Mouse (Mus musculus) hindbrain, embryonic 10.5 days (tissue): Measurements from ENCODE around the gene Zfp64. TPM values are rescaled to one million over a fixed set of nuclear protein-coding genes. Genes with fewer than 3 reads are reported as not detected.
"Not testable (repeated sequence)": the region's sequence is repeated elsewhere in the genome, so short reads cannot be mapped to it uniquely, and the experiment has no call there.

Source experiments
- DNase-seq: peaks from one replicate; pipeline ENCODE4 v3.0.0-alpha.2; 2017; ENCODE audit warnings: low spot score
- H3K27ac ChIP-seq: fragments of 300-500 bp; sonication (generic); 2 replicates; pipeline ENCODE4 v1.5.1; 2016; ENCODE audit warnings: mild to moderate bottlenecking, moderate library complexity
- H3K27me3 ChIP-seq: fragments of 300-500 bp; sonication (generic); 2 replicates; pipeline ENCODE4 v1.6.1; 2016; ENCODE audit warnings: mild to moderate bottlenecking; ENCODE audit not compliant: poor library complexity, insufficient read depth, severe bottlenecking
- H3K36me3 ChIP-seq: fragments of 300-500 bp; sonication (generic); 2 replicates; pipeline ENCODE4 v1.6.1; 2016; ENCODE audit warnings: mild to moderate bottlenecking, moderate library complexity
- H3K4me1 ChIP-seq: fragments of 300-500 bp; sonication (generic); replicated peaks from 2 replicates; pipeline ENCODE4 v1.6.1; 2016; ENCODE audit warnings: mild to moderate bottlenecking
- H3K4me3 ChIP-seq: fragments of 300-500 bp; sonication (generic); 2 replicates; pipeline ENCODE4 v1.5.1; 2016; ENCODE audit warnings: mild to moderate bottlenecking, moderate library complexity
- H3K9me3 ChIP-seq: fragments of 300-500 bp; sonication (generic); 2 replicates; pipeline ENCODE4 v1.6.1; 2016; ENCODE audit warnings: mild to moderate bottlenecking, moderate library complexity
- WGBS: fragments of 180-500 bp; shearing (Covaris S2); methylation state at CpG from one replicate; pipeline ENCODE4 v1.1.7; 2016; 5-methylcytosine and 5-hydroxymethylcytosine counted together
- polyA plus RNA-seq: library from polyadenylated mRNA; unstranded; fragments of >200 nt; fragmentation: Nextera tagmentation; extraction: Ambion mirVana; gene quantifications from 2 replicates; pipeline ENCODE4 v1.2.1, GENCODE M21; 2016

The Zfp64 gene
- polyA plus RNA-seq, 1 experiment from 2014 or later, result 39.9 TPM

DNA sequence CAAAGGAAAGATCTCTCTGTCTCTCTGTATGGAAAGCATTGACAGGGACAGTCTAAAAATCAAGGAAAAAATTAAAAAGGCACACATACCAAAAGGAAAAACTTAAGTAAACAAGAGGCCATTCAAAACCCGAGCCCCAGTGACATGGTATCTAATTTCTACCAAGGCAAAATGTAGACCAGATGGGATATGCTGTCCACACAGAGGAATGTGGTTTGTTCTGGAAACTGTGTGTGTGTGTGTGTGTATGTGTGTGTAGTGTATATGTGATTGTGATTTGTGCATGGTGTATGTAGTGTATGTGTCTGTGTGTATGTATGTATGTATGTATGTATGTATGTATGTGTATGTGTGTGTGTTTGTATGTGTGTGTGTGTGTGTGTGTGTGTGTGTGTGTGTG is 100.6 kb downstream of the Zfp64 start:
- Histone ChIP-seq H3K27me3 (peaks cover 58% of the 10 kb centered on the region), H3K4me3 (no peak overlapping the region), H3K36me3 (no peaks in the 10 kb centered on the region), H3K4me1 (peaks cover 4% of the 10 kb centered on the region), H3K9me3 (no peaks in the 10 kb centered on the region), H3K27ac (no peak overlapping the region)
- DNase-seq, result no peak
- 58% methylated on average over 1 of the region's 1 CpGs for WGBS

DNA sequence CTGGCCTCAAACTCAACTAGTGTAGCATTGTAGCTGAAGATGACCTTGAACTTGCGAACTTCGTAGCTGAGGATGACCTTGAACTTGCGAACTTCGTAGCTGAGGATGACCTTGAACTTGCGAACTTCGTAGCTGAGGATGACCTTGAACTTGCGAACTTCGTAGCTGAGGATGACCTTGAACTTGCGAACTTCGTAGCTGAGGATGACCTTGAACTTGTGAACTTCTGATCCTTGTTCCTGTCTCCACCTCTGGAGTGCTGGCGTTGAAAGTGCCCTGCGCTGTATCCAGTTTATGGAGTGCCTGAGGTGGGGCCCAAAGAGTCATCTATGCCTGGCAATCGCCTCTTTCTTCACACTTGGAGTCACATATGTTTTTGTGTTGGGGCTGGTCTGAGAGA is 101.5 kb downstream of the Zfp64 start:
- not testable (repeated sequence) for H3K36me3 ChIP-seq, H3K27ac ChIP-seq, H3K4me1 ChIP-seq, H3K9me3 ChIP-seq, DNase-seq, H3K4me3 ChIP-seq
- 89% methylated on average over 13 of the region's 13 CpGs for WGBS
- peaks cover 49% of the 10 kb centered on the region for H3K27me3 ChIP-seq

- WGBS, result 52% methylated on average over 10 of the region's 10 CpGs
- Histone ChIP-seq H3K27ac (no peak overlapping the region), H3K9me3 (no peaks in the 10 kb centered on the region), H3K36me3 (no peaks in the 10 kb centered on the region), H3K4me3 (no peak overlapping the region), H3K4me1 (peaks cover 8% of the 10 kb centered on the region), H3K27me3 (peaks cover 40% of the 10 kb centered on the region)
- no peak for DNase-seq
These were observed 103.8 kb downstream of the Zfp64 start for GRCm38 (mm10) chr2:168851545-168851944.

GRCm38 (mm10) chr2:168848553-168848952 is 106.8 kb downstream of the Zfp64 start:
- Histone ChIP-seq H3K9me3 (no peaks in the 10 kb centered on the region), H3K36me3 (no peaks in the 10 kb centered on the region), H3K4me1 (peaks cover 8% of the 10 kb centered on the region), H3K27ac (no peak overlapping the region), H3K27me3 (peaks cover 46% of the 10 kb centered on the region), H3K4me3 (no peak overlapping the region)
- no peak for DNase-seq
- WGBS, result 89% methylated on average over 3 of the region's 3 CpGs

GRCm38 (mm10) chr2:168846180-168846720 is 109.1 kb downstream of the Zfp64 start:
- Histone ChIP-seq H3K27me3 (peaks cover 51% of the 10 kb centered on the region), H3K27ac (no peak overlapping the region), H3K4me3 (no peak overlapping the region), H3K36me3 (no peaks in the 10 kb centered on the region), H3K9me3 (no peaks in the 10 kb centered on the region), H3K4me1 (peaks cover 19% of the 10 kb centered on the region)
- DNase-seq, result no peak
- 78% methylated on average over 7 of the region's 7 CpGs for WGBS

Other genes starting within 250 kb of the Zfp64 start
- 14.6 and 20.1 TPM in 2 replicates for gene Atp9a, start 213.2 kb downstream of the Zfp64 start, polyA plus RNA-seq
- gene Sall4, start 187.6 kb downstream of the Zfp64 start, polyA plus RNA-seq, result 19.0 and 44.4 TPM in 2 replicates